Mouse (Mus musculus) lung, postnatal 0 days (tissue): ENCODE measurements at regions not wholly inside any gene's neighbourhood (a gene's known extent, or its start where the extent isn't known, plus 50 kb on each side); places are given as distances from the start of the nearest gene placed in this dataset.

Source experiments
- CTCF ChIP-seq: IDR thresholded peaks from 2 replicates; pipeline ENCODE4 v1.5.1; 2016; ENCODE audit warnings: antibody characterized with exemption, mild to moderate bottlenecking
- EP300 ChIP-seq: IDR thresholded peaks from 2 replicates; pipeline ENCODE4 v1.6.1; 2016; ENCODE audit warnings: antibody characterized with exemption, mild to moderate bottlenecking, control low read depth

GRCm38 (mm10) chr6:60642251-60642650, 187.4 kb downstream of the Snca start:
- TF ChIP-seq CTCF: no peak
- TF ChIP-seq EP300: no peak
